Mouse (Mus musculus) lung, postnatal 0 days (tissue): Measurements from ENCODE around the gene Nell1.

Experiments used
- CTCF ChIP-seq: IDR thresholded peaks from 2 replicates; pipeline ENCODE4 v1.5.1; 2016; ENCODE audit warnings: antibody characterized with exemption, mild to moderate bottlenecking
- EP300 ChIP-seq: IDR thresholded peaks from 2 replicates; pipeline ENCODE4 v1.6.1; 2016; ENCODE audit warnings: antibody characterized with exemption, mild to moderate bottlenecking, control low read depth

DNA sequence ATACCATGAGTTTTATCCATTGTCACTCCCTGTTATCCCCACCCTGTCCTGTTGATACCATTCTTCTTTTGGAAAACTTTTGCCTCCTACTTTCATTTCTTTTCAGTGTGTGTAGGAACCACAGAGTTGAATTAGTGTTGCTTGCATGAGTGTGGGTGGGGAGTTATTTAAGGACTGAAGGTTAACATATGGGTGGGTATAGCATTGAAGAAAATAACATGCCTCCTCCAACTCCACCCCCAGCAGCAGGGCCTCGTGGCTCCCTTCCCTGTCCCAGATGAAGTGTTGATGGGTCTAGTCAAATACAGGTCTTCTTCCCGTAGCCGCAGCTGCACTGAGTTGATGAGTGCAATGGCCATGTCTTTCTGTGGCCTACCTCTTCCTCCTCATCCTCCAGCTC, 278.5 kb downstream of the Nell1 start:
- TF ChIP-seq CTCF (no peak), EP300 (no peak)
